Comparison of ENCODE assay signal across 1 mouse cellular context in genomic region chr19:6279481-6280144, GRCm38 (mm10).
A peak's percentile ranks its signal among the peaks of the same experiment; 100 is the strongest.
TF ChIP-seq lines count a peak whose summit lies in the region.

No protein-coding gene starts in this region.

TF ChIP-seq in MEL, 35 proteins besides CTCF, POLR2A, EP300 and RAD21:
- TF ChIP-seq USF1 (IDR thresholded peaks at IDR 0.05; ENCODE audit: low read depth, low read length), result no peak
- TF ChIP-seq MEF2A (IDR thresholded peaks at IDR 0.05; ENCODE audit: extremely low read depth, insufficient replicate concordance, low read depth, low read length, poor library complexity, severe bottlenecking), result no peak
- 0 out of 2 replicates have a peak, but pooled peaks have one; percentile 14 for TF ChIP-seq NRF1 (IDR thresholded peaks at IDR 0.05; ENCODE audit: insufficient read depth, low read depth, low read length, poor library complexity, severe bottlenecking)
- TF ChIP-seq SIN3A (IDR thresholded peaks at IDR 0.05; ENCODE audit: low read length), result peak; percentile 53
- TF ChIP-seq ETS1 (IDR thresholded peaks at IDR 0.05; ENCODE audit: low read depth, low read length), result peak; percentile 54; the same call in 1 of the 2 replicates
